Mouse (Mus musculus): ENCODE measurements around the gene Camta1. TPM values are rescaled to one million over a fixed set of nuclear protein-coding genes. Genes with fewer than 3 reads are reported as not detected.

Camta1 gene
- polyA plus RNA-seq, 1 experiment: 13.4 TPM

DNA sequence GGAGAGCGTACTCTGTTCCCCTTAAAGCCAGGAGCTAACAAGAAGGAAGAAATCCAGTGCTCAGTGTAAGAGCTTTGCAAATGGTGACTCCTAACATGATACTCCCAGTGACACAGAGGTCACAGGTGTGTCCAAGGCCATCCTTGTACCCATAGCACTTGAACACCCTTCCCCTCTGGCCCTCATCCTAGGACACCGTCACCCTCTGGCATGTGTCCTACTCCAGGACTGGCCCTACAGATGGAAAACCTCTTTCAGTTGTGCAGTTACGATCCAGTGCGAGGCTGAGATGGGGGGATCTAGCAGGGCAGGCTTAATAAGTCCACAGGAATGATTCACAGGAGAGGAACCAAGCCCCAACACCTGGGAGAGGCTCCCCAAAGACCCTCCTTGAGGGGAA, 453.4 kb downstream of the Camta1 start:
- Histone ChIP-seq H3K4me3 (replicated peaks) (no peak overlapping the region), H3K27me3 (replicated peaks) (no peaks in the 10 kb centered on the region), H3K36me3 (replicated peaks; ENCODE audit: low read length) (no peaks in the 10 kb centered on the region), H3K9me3 (peaks cover 46% of the 10 kb centered on the region), H3K4me1 (no peaks in the 10 kb centered on the region)
- no peak for TF ChIP-seq FLI1 (IDR thresholded peaks at IDR 0.05; ENCODE audit: low read length)
- no peak for TF ChIP-seq GATA1 (IDR thresholded peaks at IDR 0.05; ENCODE audit: borderline replicate concordance, low read length)

DNA sequence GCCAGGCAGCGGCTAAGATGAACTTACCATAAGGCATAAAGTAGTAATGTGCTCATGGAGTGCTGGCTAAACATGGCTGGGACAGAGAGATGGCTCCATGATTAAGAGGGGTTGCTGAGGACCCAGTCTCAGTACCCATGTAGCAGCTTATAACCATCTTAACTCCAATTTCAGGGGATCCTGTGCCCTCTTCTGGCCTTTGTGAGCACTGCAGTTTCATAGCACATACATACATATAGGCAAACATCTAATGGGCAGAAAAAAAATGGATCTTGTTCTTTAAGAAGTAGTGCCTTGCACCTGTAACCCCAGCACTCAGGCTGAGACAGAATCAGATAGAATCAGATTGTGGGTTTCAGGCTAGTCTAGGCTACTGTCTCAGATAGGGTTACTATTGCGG, 454.5 kb downstream of the Camta1 start:
- H3K36me3 ChIP-seq (replicated peaks; ENCODE audit: low read length): no peaks in the 10 kb centered on the region
- TF ChIP-seq GATA1 (IDR thresholded peaks at IDR 0.05; ENCODE audit: borderline replicate concordance, low read length) (no peak), FLI1 (IDR thresholded peaks at IDR 0.05; ENCODE audit: low read length) (no peak)
- H3K27me3 ChIP-seq (replicated peaks): no peaks in the 10 kb centered on the region
- no peak overlapping the region for H3K4me3 ChIP-seq (replicated peaks)
- no peaks in the 10 kb centered on the region for H3K4me1 ChIP-seq
- peaks cover 53% of the 10 kb centered on the region for H3K9me3 ChIP-seq

- no peak for TF ChIP-seq FLI1 (IDR thresholded peaks at IDR 0.05; ENCODE audit: low read length)
- no peak for TF ChIP-seq GATA1 (IDR thresholded peaks at IDR 0.05; ENCODE audit: borderline replicate concordance, low read length)
- Histone ChIP-seq H3K9me3 (peaks cover 71% of the 10 kb centered on the region), H3K4me1 (no peaks in the 10 kb centered on the region; the same call in 1 of the 2 replicates), H3K4me3 (replicated peaks) (no peak overlapping the region), H3K27me3 (replicated peaks) (no peaks in the 10 kb centered on the region), H3K36me3 (replicated peaks; ENCODE audit: low read length) (no peaks in the 10 kb centered on the region)
Measured at GRCm38 (mm10) chr4:151404581-151405256, 457.0 kb downstream of the Camta1 start.

- TF ChIP-seq FLI1 (IDR thresholded peaks at IDR 0.05; ENCODE audit: low read length): no peak
- TF ChIP-seq GATA1 (IDR thresholded peaks at IDR 0.05; ENCODE audit: borderline replicate concordance, low read length): no peak
- H3K27me3 ChIP-seq (replicated peaks): no peaks in the 10 kb centered on the region
- peak overlapping the region; percentile 64 for H3K4me3 ChIP-seq (replicated peaks)
- no peaks in the 10 kb centered on the region; the same call in 1 of the 2 replicates for H3K4me1 ChIP-seq
- peaks cover 54% of the 10 kb centered on the region for H3K9me3 ChIP-seq
- H3K36me3 ChIP-seq (replicated peaks; ENCODE audit: low read length): no peaks in the 10 kb centered on the region
Measured at GRCm38 (mm10) chr4:151401685-151402397, 459.8 kb downstream of the Camta1 start.

- TF ChIP-seq FLI1 (IDR thresholded peaks at IDR 0.05; ENCODE audit: low read length): no peak
- TF ChIP-seq GATA1 (IDR thresholded peaks at IDR 0.05; ENCODE audit: borderline replicate concordance, low read length): no peak
- no peaks in the 10 kb centered on the region; the same call in 1 of the 2 replicates for H3K4me1 ChIP-seq
- H3K27me3 ChIP-seq (replicated peaks): no peaks in the 10 kb centered on the region
- H3K4me3 ChIP-seq (replicated peaks): no peak overlapping the region
- H3K9me3 ChIP-seq: peaks cover 22% of the 10 kb centered on the region
- no peaks in the 10 kb centered on the region for H3K36me3 ChIP-seq (replicated peaks; ENCODE audit: low read length)
Measured at GRCm38 (mm10) chr4:151396536-151396935, 465.1 kb downstream of the Camta1 start.

DNA sequence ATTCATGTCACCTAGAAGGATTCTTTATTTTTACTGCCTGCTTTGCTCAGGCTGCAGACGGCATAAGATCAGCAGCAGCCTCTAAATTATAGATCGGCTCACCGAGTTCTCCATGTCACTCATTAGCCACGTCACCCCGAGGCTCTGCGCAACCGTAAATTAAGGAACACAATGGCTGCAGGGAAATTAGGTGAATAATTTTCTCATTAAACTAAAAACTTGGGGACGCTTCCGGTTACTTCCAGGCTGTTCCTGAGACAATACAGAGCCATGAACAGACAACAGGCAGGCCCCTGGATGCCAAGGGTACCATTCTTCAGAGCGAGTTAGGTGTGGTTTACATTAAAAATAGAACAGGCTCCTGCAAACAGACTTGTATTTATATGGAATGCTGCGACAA, 472.3 kb downstream of the Camta1 start:
- Histone ChIP-seq H3K4me3 (replicated peaks) (no peak overlapping the region), H3K9me3 (no peaks in the 10 kb centered on the region), H3K27me3 (replicated peaks) (peaks cover 16% of the 10 kb centered on the region), H3K4me1 (no peaks in the 10 kb centered on the region), H3K36me3 (replicated peaks; ENCODE audit: low read length) (no peaks in the 10 kb centered on the region)
- TF ChIP-seq FLI1 (IDR thresholded peaks at IDR 0.05; ENCODE audit: low read length) (no peak), GATA1 (IDR thresholded peaks at IDR 0.05; ENCODE audit: borderline replicate concordance, low read length) (no peak)

- no peaks in the 10 kb centered on the region for H3K9me3 ChIP-seq
- TF ChIP-seq FLI1 (IDR thresholded peaks at IDR 0.05; ENCODE audit: low read length) (no peak), GATA1 (IDR thresholded peaks at IDR 0.05; ENCODE audit: borderline replicate concordance, low read length) (no peak)
Measured at GRCm38 (mm10) chr4:151386701-151387451, 474.8 kb downstream of the Camta1 start.

DNA sequence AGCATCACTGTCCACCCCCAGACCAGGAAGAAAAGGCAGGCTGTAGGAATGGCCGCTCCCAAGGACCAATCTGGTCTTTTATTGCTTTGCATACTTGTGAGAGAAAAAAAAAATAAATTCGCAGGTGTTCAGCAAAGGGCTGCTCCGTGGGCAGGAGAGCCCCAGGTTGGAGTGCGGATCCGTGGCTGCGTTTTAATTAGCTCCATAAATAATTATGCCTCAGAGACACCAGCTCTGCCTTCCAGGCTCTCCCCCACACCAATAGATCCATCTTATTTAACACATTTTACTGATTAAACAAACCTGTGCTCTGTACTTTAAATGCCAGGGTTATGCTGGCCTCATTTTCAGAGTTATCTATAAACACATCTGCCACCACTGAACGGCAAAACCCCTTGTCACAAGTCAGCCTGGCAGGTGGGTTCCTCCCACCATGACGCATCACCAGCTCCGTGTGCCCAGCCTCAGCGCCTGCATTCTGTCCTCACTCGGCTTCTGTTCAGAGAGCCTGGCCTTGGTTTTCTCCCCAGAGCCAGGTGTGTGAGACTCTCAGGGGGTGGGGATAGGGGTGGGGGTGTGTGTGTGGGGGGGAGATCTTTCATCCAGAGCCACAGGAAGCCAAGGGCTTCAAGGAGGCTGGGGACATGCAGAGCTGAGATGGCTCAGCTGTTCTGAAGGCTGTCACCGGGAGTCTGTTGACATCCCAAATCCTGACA, 475.5 kb downstream of the Camta1 start:
- no peaks in the 10 kb centered on the region for H3K36me3 ChIP-seq (replicated peaks; ENCODE audit: low read length)
- H3K4me1 ChIP-seq: no peaks in the 10 kb centered on the region
- H3K4me3 ChIP-seq (replicated peaks): no peak overlapping the region
- H3K9me3 ChIP-seq: no peaks in the 10 kb centered on the region
- TF ChIP-seq FLI1 (IDR thresholded peaks at IDR 0.05; ENCODE audit: low read length) (no peak), GATA1 (IDR thresholded peaks at IDR 0.05; ENCODE audit: borderline replicate concordance, low read length) (no peak)
- H3K27me3 ChIP-seq (replicated peaks): peaks cover 16% of the 10 kb centered on the region

More at GRCm38 (mm10) chr4:151386701-151387451, 474.8 kb downstream of the Camta1 start:
- Histone ChIP-seq H3K36me3 (replicated peaks; ENCODE audit: low read length) (no peaks in the 10 kb centered on the region), H3K27me3 (replicated peaks) (peaks cover 16% of the 10 kb centered on the region), H3K4me3 (replicated peaks) (no peak overlapping the region), H3K4me1 (no peaks in the 10 kb centered on the region)

- H3K36me3 ChIP-seq (replicated peaks; ENCODE audit: low read length): no peaks in the 10 kb centered on the region
- no peak overlapping the region for H3K4me3 ChIP-seq (replicated peaks)
- no peaks in the 10 kb centered on the region for H3K4me1 ChIP-seq
- H3K27me3 ChIP-seq (replicated peaks): no peaks in the 10 kb centered on the region
- peaks cover 21% of the 10 kb centered on the region; the same call in 1 of the 2 replicates for H3K9me3 ChIP-seq
- TF ChIP-seq GATA1 (IDR thresholded peaks at IDR 0.05; ENCODE audit: borderline replicate concordance, low read length): no peak
- TF ChIP-seq FLI1 (IDR thresholded peaks at IDR 0.05; ENCODE audit: low read length): no peak
Measured at GRCm38 (mm10) chr4:151377731-151378130, 483.9 kb downstream of the Camta1 start.
